Mouse (Mus musculus): Measurements from ENCODE around the gene Med16. TPM values are rescaled to one million over a fixed set of nuclear protein-coding genes. Genes with fewer than 3 reads are reported as not detected.

Gene Med16
- total RNA-seq (2012; rRNA removed): 21.0 and 24.9 TPM in 2 replicates

- Histone ChIP-seq H3K9me3 (ENCODE audit: control insufficient read depth, insufficient read depth, low read depth, low read length) (no peaks in the 10 kb centered on the region), H3K4me1 (ENCODE audit: control insufficient read depth in 2 of 2, insufficient read depth in 2 of 2, low read length in 2 of 2, poor library complexity in 1 of 2) (peaks cover 0 to 8% of the 10 kb centered on the region in 2 experiments; a peak in 1 of 4 replicates), H3K36me3 (ENCODE audit: control insufficient read depth, insufficient read depth, low read length, poor library complexity, severe bottlenecking) (peaks cover 5% of the 10 kb centered on the region; the same call in 1 of the 2 replicates), H3K9ac (ENCODE audit: insufficient read depth, low read depth, low read length, poor library complexity, severe bottlenecking) (peak within 1 kb of the TSS; percentile 100), H3K4me3 (ENCODE audit: insufficient read depth in 1 of 2, low read depth in 1 of 2, low read length in 2 of 2, poor library complexity in 1 of 2, severe bottlenecking in 1 of 2) (peak within 1 kb of the TSS; percentile 99 to 100), H3K27ac (ENCODE audit: insufficient read depth, low read depth, low read length, poor library complexity, severe bottlenecking) (peak within 1 kb of the TSS; percentile 99)
- DNase-seq (ENCODE audit: low read depth, low spot score): peak; percentile 97
- in situ Hi-C loops (cut with MboI; ENCODE audit: low sequenced_read_pairs in 2 of 2, unreplicated experiment in 2 of 2): no loop called here
- TF ChIP-seq HCFC1 (IDR thresholded peaks at IDR 0.05; ENCODE audit: borderline replicate concordance, insufficient read depth, low read length) (peak; percentile 67; the same call in 1 of the 2 replicates), CHD2 (IDR thresholded peaks at IDR 0.05; ENCODE audit: low read depth, low read length) (no peak)
Measured at GRCm38 (mm10) chr10:79908167-79909091, at the start of gene Med16. Gene Med16, minus strand, starts transcription at chr10:79908923.

- H3K9me3 ChIP-seq (ENCODE audit: control insufficient read depth, insufficient read depth, low read depth, low read length): no peaks in the 10 kb centered on the region
- in situ Hi-C loops (cut with MboI; ENCODE audit: low sequenced_read_pairs in 2 of 2, unreplicated experiment in 2 of 2): no loop called here
- peak; percentile 78 for DNase-seq (ENCODE audit: low read depth, low spot score)
- peaks cover 16% of the 10 kb centered on the region for H3K36me3 ChIP-seq (ENCODE audit: control insufficient read depth, insufficient read depth, low read length, poor library complexity, severe bottlenecking)
- 0 out of 4 replicates have a peak overlapping the region, but pooled peaks of 1 of the 2 experiments have one; percentile 1 for H3K4me3 ChIP-seq (ENCODE audit: insufficient read depth in 1 of 2, low read depth in 1 of 2, low read length in 2 of 2, poor library complexity in 1 of 2, severe bottlenecking in 1 of 2)
- H3K9ac ChIP-seq (ENCODE audit: insufficient read depth, low read depth, low read length, poor library complexity, severe bottlenecking): peak overlapping the region; percentile 51; the same call in 1 of the 2 replicates
- peaks cover 2 to 25% of the 10 kb centered on the region in 2 experiments; a peak in 2 of 4 replicates for H3K4me1 ChIP-seq (ENCODE audit: control insufficient read depth in 2 of 2, insufficient read depth in 2 of 2, low read length in 2 of 2, poor library complexity in 1 of 2)
- TF ChIP-seq CHD2 (IDR thresholded peaks at IDR 0.05; ENCODE audit: low read depth, low read length): no peak
- TF ChIP-seq HCFC1 (IDR thresholded peaks at IDR 0.05; ENCODE audit: borderline replicate concordance, insufficient read depth, low read length): no peak
- peak; percentile 65 for TF ChIP-seq ZC3H11A (IDR thresholded peaks at IDR 0.05; ENCODE audit: borderline replicate concordance, low read depth, low read length)
- no peak overlapping the region for H3K27ac ChIP-seq (ENCODE audit: insufficient read depth, low read depth, low read length, poor library complexity, severe bottlenecking)
Measured at GRCm38 (mm10) chr10:79958140-79958816, 49.6 kb upstream of the Med16 start.

- Histone ChIP-seq H3K4me3 (ENCODE audit: insufficient read depth in 1 of 2, low read depth in 1 of 2, low read length in 2 of 2, poor library complexity in 1 of 2, severe bottlenecking in 1 of 2) (no peak overlapping the region), H3K9me3 (ENCODE audit: control insufficient read depth, insufficient read depth, low read depth, low read length) (no peaks in the 10 kb centered on the region), H3K9ac (ENCODE audit: insufficient read depth, low read depth, low read length, poor library complexity, severe bottlenecking) (no peak overlapping the region), H3K27ac (ENCODE audit: insufficient read depth, low read depth, low read length, poor library complexity, severe bottlenecking) (0 out of 2 replicates have a peak overlapping the region, but pooled peaks have one; percentile 83), H3K36me3 (ENCODE audit: control insufficient read depth, insufficient read depth, low read length, poor library complexity, severe bottlenecking) (peaks cover 9% of the 10 kb centered on the region), H3K4me1 (ENCODE audit: control insufficient read depth in 2 of 2, insufficient read depth in 2 of 2, low read length in 2 of 2, poor library complexity in 1 of 2) (peaks cover 2 to 25% of the 10 kb centered on the region in 2 experiments; a peak in 2 of 4 replicates)
- no peak for TF ChIP-seq ZNF384 (IDR thresholded peaks at IDR 0.05; ENCODE audit: low read depth, low read length)
- TF ChIP-seq ZC3H11A (IDR thresholded peaks at IDR 0.05; ENCODE audit: borderline replicate concordance, low read depth, low read length): no peak
- no peak for TF ChIP-seq MAFK (IDR thresholded peaks at IDR 0.05; ENCODE audit: insufficient read depth, low read depth, low read length)
- TF ChIP-seq CHD2 (IDR thresholded peaks at IDR 0.05; ENCODE audit: low read depth, low read length): no peak
- TF ChIP-seq HCFC1 (IDR thresholded peaks at IDR 0.05; ENCODE audit: borderline replicate concordance, insufficient read depth, low read length): no peak
- in situ Hi-C loops (cut with MboI; ENCODE audit: low sequenced_read_pairs in 2 of 2, unreplicated experiment in 2 of 2): no loop called here
- no peak for DNase-seq (ENCODE audit: low read depth, low spot score)
Measured at GRCm38 (mm10) chr10:79956643-79957154, 48.0 kb upstream of the Med16 start.

GRCm38 (mm10) chr10:79955691-79956090 lies 47.0 kb upstream of the Med16 start:
- H3K27ac ChIP-seq (ENCODE audit: insufficient read depth, low read depth, low read length, poor library complexity, severe bottlenecking): peak overlapping the region; percentile 83
- no peak for DNase-seq (ENCODE audit: low read depth, low spot score)
- peaks cover 1% of the 10 kb centered on the region; the same call in 1 of the 2 replicates for H3K36me3 ChIP-seq (ENCODE audit: control insufficient read depth, insufficient read depth, low read length, poor library complexity, severe bottlenecking)
- no peak for TF ChIP-seq ZC3H11A (IDR thresholded peaks at IDR 0.05; ENCODE audit: borderline replicate concordance, low read depth, low read length)
- H3K9ac ChIP-seq (ENCODE audit: insufficient read depth, low read depth, low read length, poor library complexity, severe bottlenecking): peak overlapping the region; percentile 7; the same call in 1 of the 2 replicates
- H3K9me3 ChIP-seq (ENCODE audit: control insufficient read depth, insufficient read depth, low read depth, low read length): no peaks in the 10 kb centered on the region
- no peak overlapping the region for H3K4me3 ChIP-seq (ENCODE audit: insufficient read depth in 1 of 2, low read depth in 1 of 2, low read length in 2 of 2, poor library complexity in 1 of 2, severe bottlenecking in 1 of 2)
- peaks cover 0 to 22% of the 10 kb centered on the region in 2 experiments; a peak in 2 of 4 replicates for H3K4me1 ChIP-seq (ENCODE audit: control insufficient read depth in 2 of 2, insufficient read depth in 2 of 2, low read length in 2 of 2, poor library complexity in 1 of 2)
- in situ Hi-C loops (cut with MboI; ENCODE audit: low sequenced_read_pairs in 2 of 2, unreplicated experiment in 2 of 2): no loop called here
